Mouse (Mus musculus): Measurements from ENCODE around the gene Hopx. TPM values are rescaled to one million over a fixed set of nuclear protein-coding genes. Genes with fewer than 3 reads are reported as not detected.
A peak's percentile ranks its signal among the peaks of the same experiment; 100 is the strongest.

Hopx gene
- polyA plus RNA-seq, 1 experiment from 2014 or later = 13.6 TPM

GRCm38 (mm10) chr5:77134961-77135360 lies 20.0 kb upstream of the Hopx start:
- peaks cover 35% of the 10 kb centered on the region for H3K4me1 ChIP-seq (replicated peaks; ENCODE audit: control insufficient read depth, insufficient read depth, low read length)
- no peaks in the 10 kb centered on the region for H3K27me3 ChIP-seq (ENCODE audit: control insufficient read depth, insufficient read depth, low read depth, low read length)
- WGBS = 85% methylated on average over 2 of the region's 2 CpGs
- H3K4me2 ChIP-seq (ENCODE audit: low read depth, low read length) = no peak overlapping the region
- no peaks in the 10 kb centered on the region for H3K9me3 ChIP-seq (ENCODE audit: control insufficient read depth, low read length)
- H3K27ac ChIP-seq (ENCODE audit: low read length) = no peak overlapping the region
- H3K4me3 ChIP-seq (ENCODE audit: low read length) = no peak overlapping the region
- no peaks in the 10 kb centered on the region for H3K36me3 ChIP-seq (ENCODE audit: control insufficient read depth, insufficient read depth, low read length)
- H3K9ac ChIP-seq (ENCODE audit: low read length) = no peak overlapping the region
- ATAC-seq (ENCODE audit: low read depth) = no peak

GRCm38 (mm10) chr5:77134465-77134864 lies 19.5 kb upstream of the Hopx start:
- no peaks in the 10 kb centered on the region for H3K27me3 ChIP-seq (ENCODE audit: control insufficient read depth, insufficient read depth, low read depth, low read length)
- peaks cover 31% of the 10 kb centered on the region for H3K4me1 ChIP-seq (replicated peaks; ENCODE audit: control insufficient read depth, insufficient read depth, low read length)
- H3K4me2 ChIP-seq (ENCODE audit: low read depth, low read length) = no peak overlapping the region
- WGBS = 59% methylated on average over 4 of the region's 4 CpGs
- no peak for ATAC-seq (ENCODE audit: low read depth)
- H3K36me3 ChIP-seq (ENCODE audit: control insufficient read depth, insufficient read depth, low read length) = no peaks in the 10 kb centered on the region
- H3K9ac ChIP-seq (ENCODE audit: low read length) = no peak overlapping the region
- no peak overlapping the region for H3K27ac ChIP-seq (ENCODE audit: low read length)
- no peak overlapping the region for H3K4me3 ChIP-seq (ENCODE audit: low read length)
- H3K9me3 ChIP-seq (ENCODE audit: control insufficient read depth, low read length) = no peaks in the 10 kb centered on the region

GRCm38 (mm10) chr5:77133960-77134359 lies 19.0 kb upstream of the Hopx start:
- 66% methylated on average over 5 of the region's 5 CpGs for WGBS
- H3K9me3 ChIP-seq (ENCODE audit: control insufficient read depth, low read length) = peaks cover under 1% of the 10 kb centered on the region; the same call in 1 of the 2 replicates

DNA sequence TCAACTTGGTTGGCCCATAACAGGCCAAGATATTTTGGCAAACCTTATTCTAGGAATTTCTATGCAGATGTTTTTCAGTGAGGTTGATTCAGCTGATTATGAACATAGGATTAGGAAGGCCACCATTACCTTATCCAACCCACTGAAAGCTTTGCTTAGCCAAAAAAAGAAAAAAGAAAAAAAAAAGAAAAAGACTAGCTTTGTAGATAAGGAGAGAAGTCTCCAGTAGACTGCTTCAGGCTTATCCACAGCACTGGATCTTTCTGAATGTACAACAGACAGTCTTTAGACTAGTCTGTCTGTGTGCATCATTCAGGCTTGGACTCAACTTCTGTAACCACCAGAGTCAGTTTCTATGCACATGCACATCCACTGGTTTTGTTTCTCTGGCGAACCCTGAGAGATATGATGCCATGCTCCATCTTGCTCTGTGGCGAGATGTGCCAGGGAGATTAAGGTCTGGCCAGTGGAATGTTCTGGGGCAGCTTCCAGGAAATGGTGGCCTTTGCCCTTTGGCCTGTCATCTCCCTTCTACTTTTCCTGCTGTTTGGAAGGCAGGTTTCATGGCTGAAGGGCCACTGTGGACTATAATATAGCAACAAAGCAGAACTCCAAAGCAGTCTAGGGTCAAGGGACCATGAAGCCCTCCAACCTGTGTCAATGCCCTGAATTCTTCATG lies 17.7 kb upstream of the Hopx start:
- Histone ChIP-seq H3K27ac (ENCODE audit: low read length) (no peak overlapping the region), H3K36me3 (ENCODE audit: control insufficient read depth, insufficient read depth, low read length) (no peaks in the 10 kb centered on the region), H3K9me3 (ENCODE audit: control insufficient read depth, low read length) (peaks cover 3% of the 10 kb centered on the region; the same call in 1 of the 2 replicates), H3K9ac (ENCODE audit: low read length) (no peak overlapping the region), H3K4me3 (ENCODE audit: low read length) (no peak overlapping the region), H3K27me3 (ENCODE audit: control insufficient read depth, insufficient read depth, low read depth, low read length) (no peaks in the 10 kb centered on the region), H3K4me1 (replicated peaks; ENCODE audit: control insufficient read depth, insufficient read depth, low read length) (peaks cover 14% of the 10 kb centered on the region), H3K4me2 (ENCODE audit: low read depth, low read length) (no peak overlapping the region)
- no peak for ATAC-seq (ENCODE audit: low read depth)
- 93% methylated on average over 2 of the region's 2 CpGs for WGBS

More at GRCm38 (mm10) chr5:77133960-77134359, 19.0 kb upstream of the Hopx start:
- Histone ChIP-seq H3K27me3 (ENCODE audit: control insufficient read depth, insufficient read depth, low read depth, low read length) (no peaks in the 10 kb centered on the region), H3K4me1 (replicated peaks; ENCODE audit: control insufficient read depth, insufficient read depth, low read length) (peaks cover 27% of the 10 kb centered on the region), H3K9ac (ENCODE audit: low read length) (no peak overlapping the region), H3K4me3 (ENCODE audit: low read length) (no peak overlapping the region), H3K4me2 (ENCODE audit: low read depth, low read length) (no peak overlapping the region), H3K27ac (ENCODE audit: low read length) (no peak overlapping the region), H3K36me3 (ENCODE audit: control insufficient read depth, insufficient read depth, low read length) (no peaks in the 10 kb centered on the region)
- no peak for ATAC-seq (ENCODE audit: low read depth)

DNA sequence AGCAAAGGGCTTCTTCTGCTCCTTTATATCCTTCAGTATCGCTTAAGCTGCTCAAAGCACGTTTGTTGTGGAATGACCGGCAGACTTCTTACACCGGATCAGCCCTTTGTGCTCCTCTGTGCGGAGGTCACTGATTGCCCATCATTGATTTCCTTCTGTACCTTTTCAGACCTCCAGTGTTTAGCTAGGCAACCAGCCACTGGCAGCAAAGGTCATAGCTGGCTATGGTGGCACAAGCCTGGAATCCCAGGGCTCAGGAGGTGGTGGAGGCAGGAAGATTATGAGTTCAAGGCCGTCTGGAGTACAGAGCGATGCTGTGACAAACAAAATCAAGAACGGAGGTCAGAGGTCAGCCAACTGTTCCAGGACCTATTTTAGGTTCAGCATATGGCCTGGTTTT lies 17.0 kb upstream of the Hopx start:
- Histone ChIP-seq H3K4me1 (replicated peaks; ENCODE audit: control insufficient read depth, insufficient read depth, low read length) (peaks cover 9% of the 10 kb centered on the region; the same call in 1 of the 2 replicates), H3K9me3 (ENCODE audit: control insufficient read depth, low read length) (peaks cover 3% of the 10 kb centered on the region; the same call in 1 of the 2 replicates), H3K4me3 (ENCODE audit: low read length) (no peak overlapping the region), H3K36me3 (ENCODE audit: control insufficient read depth, insufficient read depth, low read length) (no peaks in the 10 kb centered on the region), H3K27ac (ENCODE audit: low read length) (no peak overlapping the region), H3K4me2 (ENCODE audit: low read depth, low read length) (no peak overlapping the region), H3K27me3 (ENCODE audit: control insufficient read depth, insufficient read depth, low read depth, low read length) (no peaks in the 10 kb centered on the region), H3K9ac (ENCODE audit: low read length) (no peak overlapping the region)
- WGBS = 88% methylated on average over 8 of the region's 8 CpGs
- ATAC-seq (ENCODE audit: low read depth) = no peak

- peak overlapping the region; percentile 92 for H3K27ac ChIP-seq (ENCODE audit: low read length)
- no peaks in the 10 kb centered on the region for H3K27me3 ChIP-seq (ENCODE audit: control insufficient read depth, insufficient read depth, low read depth, low read length)
- peak overlapping the region; percentile 17; the same call in 1 of the 2 replicates for H3K9ac ChIP-seq (ENCODE audit: low read length)
- H3K36me3 ChIP-seq (ENCODE audit: control insufficient read depth, insufficient read depth, low read length) = no peaks in the 10 kb centered on the region
- peaks cover 3% of the 10 kb centered on the region; the same call in 1 of the 2 replicates for H3K4me1 ChIP-seq (replicated peaks; ENCODE audit: control insufficient read depth, insufficient read depth, low read length)
- H3K4me2 ChIP-seq (ENCODE audit: low read depth, low read length) = no peak overlapping the region
- 35% methylated on average over 16 of the region's 16 CpGs for WGBS
- H3K9me3 ChIP-seq (ENCODE audit: control insufficient read depth, low read length) = peaks cover 3% of the 10 kb centered on the region; the same call in 1 of the 2 replicates
- no peak overlapping the region for H3K4me3 ChIP-seq (ENCODE audit: low read length)
- ATAC-seq (ENCODE audit: low read depth) = peak; percentile 60
These were observed 15.5 kb upstream of the Hopx start for GRCm38 (mm10) chr5:77130310-77131020.

- ATAC-seq (ENCODE audit: low read depth) = peak; percentile 71
- WGBS = 43% methylated on average over 2 of the region's 2 CpGs
These were observed 15.0 kb upstream of the Hopx start for GRCm38 (mm10) chr5:77129907-77130306.

DNA sequence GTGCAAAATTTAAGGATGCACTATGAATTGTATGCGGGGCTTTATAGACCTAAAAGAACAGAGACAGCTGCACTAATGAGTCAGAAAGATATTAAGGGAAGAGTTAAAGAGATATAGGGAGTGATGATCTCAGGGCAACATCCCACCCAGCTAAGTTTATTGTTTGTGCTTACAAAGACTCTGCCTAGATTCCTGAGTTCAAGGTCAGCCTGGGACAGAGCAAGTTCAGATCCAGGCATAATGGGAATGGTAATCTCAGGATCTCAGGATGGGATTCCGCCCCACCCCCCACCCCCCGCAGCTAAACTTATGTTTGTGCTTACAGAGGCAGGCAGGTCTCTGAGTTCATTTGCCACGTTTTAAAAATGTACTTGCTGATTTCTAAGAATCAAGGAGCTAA lies 13.9 kb upstream of the Hopx start:
- Histone ChIP-seq H3K9me3 (ENCODE audit: control insufficient read depth, low read length) (peaks cover 3% of the 10 kb centered on the region; the same call in 1 of the 2 replicates), H3K36me3 (ENCODE audit: control insufficient read depth, insufficient read depth, low read length) (no peaks in the 10 kb centered on the region), H3K27me3 (ENCODE audit: control insufficient read depth, insufficient read depth, low read depth, low read length) (no peaks in the 10 kb centered on the region), H3K4me3 (ENCODE audit: low read length) (no peak overlapping the region), H3K27ac (ENCODE audit: low read length) (peak overlapping the region; percentile 84; the same call in 1 of the 2 replicates), H3K4me1 (replicated peaks; ENCODE audit: control insufficient read depth, insufficient read depth, low read length) (peaks cover 15% of the 10 kb centered on the region), H3K9ac (ENCODE audit: low read length) (no peak overlapping the region), H3K4me2 (ENCODE audit: low read depth, low read length) (no peak overlapping the region)
- no peak for ATAC-seq (ENCODE audit: low read depth)
- WGBS = 84% methylated on average over 4 of the region's 4 CpGs

More at GRCm38 (mm10) chr5:77129907-77130306, 15.0 kb upstream of the Hopx start:
- H3K36me3 ChIP-seq (ENCODE audit: control insufficient read depth, insufficient read depth, low read length) = no peaks in the 10 kb centered on the region
- peaks cover 5% of the 10 kb centered on the region for H3K4me1 ChIP-seq (replicated peaks; ENCODE audit: control insufficient read depth, insufficient read depth, low read length)
- no peak overlapping the region for H3K4me2 ChIP-seq (ENCODE audit: low read depth, low read length)
- H3K27ac ChIP-seq (ENCODE audit: low read length) = peak overlapping the region; percentile 92
- no peak overlapping the region for H3K4me3 ChIP-seq (ENCODE audit: low read length)
- no peak overlapping the region for H3K9ac ChIP-seq (ENCODE audit: low read length)
- no peaks in the 10 kb centered on the region for H3K27me3 ChIP-seq (ENCODE audit: control insufficient read depth, insufficient read depth, low read depth, low read length)
- H3K9me3 ChIP-seq (ENCODE audit: control insufficient read depth, low read length) = peaks cover 3% of the 10 kb centered on the region; the same call in 1 of the 2 replicates

DNA sequence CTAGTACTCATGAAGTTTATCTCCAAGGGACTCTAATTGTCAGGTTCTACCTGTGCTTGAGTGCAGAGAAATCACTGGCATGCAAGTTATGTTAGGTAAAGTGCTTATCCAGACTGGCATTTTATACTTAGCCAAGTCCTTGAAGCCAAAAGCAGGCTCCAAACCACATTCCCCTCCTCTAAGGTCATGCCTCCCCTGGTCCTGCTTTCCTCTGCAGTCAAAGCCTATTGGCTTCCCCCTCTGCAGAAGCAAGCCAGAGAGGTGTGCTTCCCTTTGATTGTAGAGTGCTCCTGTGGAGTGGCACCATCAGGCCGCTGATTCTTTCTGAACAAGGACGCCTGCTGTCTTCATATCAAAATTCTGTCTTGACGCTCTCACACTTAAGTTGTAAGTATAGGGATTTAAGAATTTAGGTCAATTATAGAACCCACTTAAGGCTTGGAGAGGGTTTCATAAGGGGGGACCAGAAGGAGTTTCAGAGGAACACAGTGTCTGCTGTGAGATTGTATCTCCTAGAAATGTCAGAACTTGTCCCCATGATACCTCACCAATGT lies 11.6 kb upstream of the Hopx start:
- ATAC-seq (ENCODE audit: low read depth) = peak; percentile 81
- H3K9ac ChIP-seq (ENCODE audit: low read length) = no peak overlapping the region

More for the DNA sequence above, 11.6 kb upstream of the Hopx start:
- Histone ChIP-seq H3K4me1 (replicated peaks; ENCODE audit: control insufficient read depth, insufficient read depth, low read length) (peaks cover 36% of the 10 kb centered on the region), H3K4me2 (ENCODE audit: low read depth, low read length) (no peak overlapping the region), H3K36me3 (ENCODE audit: control insufficient read depth, insufficient read depth, low read length) (no peaks in the 10 kb centered on the region), H3K27ac (ENCODE audit: low read length) (peak overlapping the region; percentile 79), H3K9me3 (ENCODE audit: control insufficient read depth, low read length) (peaks cover 3% of the 10 kb centered on the region; the same call in 1 of the 2 replicates), H3K4me3 (ENCODE audit: low read length) (no peak overlapping the region), H3K27me3 (ENCODE audit: control insufficient read depth, insufficient read depth, low read depth, low read length) (no peaks in the 10 kb centered on the region)
- WGBS = 54% methylated on average over 3 of the region's 3 CpGs

Data from lung, embryonic 16.5 days (tissue).